Mouse (Mus musculus) ES-E14 (cell line): ENCODE data around the gene Cpt1c.

Experiments used
- CHD2 ChIP-seq: IDR thresholded peaks from 2 replicates; pipeline ENCODE4 v1.6.1; 2014; ENCODE audit warnings: mild to moderate bottlenecking, low read depth, low read length, inconsistent platforms
- HCFC1 ChIP-seq: IDR thresholded peaks from 2 replicates; pipeline ENCODE4 v1.6.1; 2012; ENCODE audit warnings: low read length, inconsistent platforms, borderline replicate concordance; ENCODE audit not compliant: insufficient read depth
- MAFK ChIP-seq: IDR thresholded peaks from 2 replicates; pipeline ENCODE4 v1.6.1; 2014; ENCODE audit warnings: mild to moderate bottlenecking, low read depth, low read length, inconsistent platforms; ENCODE audit not compliant: insufficient read depth
- ZC3H11A ChIP-seq: IDR thresholded peaks from 2 replicates; pipeline ENCODE4 v1.6.1; 2012; ENCODE audit warnings: low read depth, mild to moderate bottlenecking, inconsistent platforms, low read length, borderline replicate concordance
- ZNF384 ChIP-seq: IDR thresholded peaks from 2 replicates; pipeline ENCODE4 v1.6.1; 2012; ENCODE audit warnings: low read depth, low read length, inconsistent platforms

GRCm38 (mm10) chr7:44998501-44998955 is 23.9 kb upstream of the Cpt1c start, which contains the start of gene Bcl2l12:
- TF ChIP-seq ZC3H11A, result no peak
- no peak for TF ChIP-seq CHD2
- TF ChIP-seq HCFC1, result no peak
- no peak for TF ChIP-seq ZNF384
- no peak for TF ChIP-seq MAFK
